Mouse (Mus musculus) midbrain, postnatal 0 days (tissue): ENCODE data around the gene Zfc3h1. TPM values are rescaled to one million over a fixed set of nuclear protein-coding genes. Genes with fewer than 3 reads are reported as not detected.

ENCODE experiments used
- ATAC-seq: fragments of 200-750 bp; cut with Nextera tagmentation; 2 replicates; pipeline ENCODE4 v1.8.0; 2017; ENCODE audit warnings: moderate number of reproducible peaks, mild to moderate bottlenecking, moderate TSS enrichment, moderate library complexity; ENCODE audit not compliant: low FRiP score
- DNase-seq: peaks from one replicate; pipeline ENCODE4 v3.0.0-alpha.2; 2015; ENCODE audit warnings: low spot score
- H3K27ac ChIP-seq: fragments of 300-500 bp; sonication (generic); 2 replicates; pipeline ENCODE4 v1.5.1; 2014; ENCODE audit warnings: low read depth, mild to moderate bottlenecking, low read length, mixed read lengths
- H3K27me3 ChIP-seq: fragments of 300-500 bp; sonication (generic); 2 replicates; pipeline ENCODE4 v1.6.1; 2014; ENCODE audit warnings: low read length, control low read depth, mixed read lengths; ENCODE audit not compliant: insufficient read depth
- H3K36me3 ChIP-seq: fragments of 300-500 bp; sonication (generic); 2 replicates; pipeline ENCODE4 v1.6.1; 2014; ENCODE audit warnings: low read length, control low read depth, mixed read lengths; ENCODE audit not compliant: insufficient read depth
- H3K4me1 ChIP-seq: fragments of 300-500 bp; sonication (generic); 2 replicates; pipeline ENCODE4 v1.6.1; 2014; ENCODE audit warnings: mild to moderate bottlenecking, control low read depth, antibody characterized with exemption, low read length, mixed read lengths; ENCODE audit not compliant: insufficient read depth
- H3K4me2 ChIP-seq: fragments of 300-500 bp; sonication (generic); 2 replicates; pipeline ENCODE4 v1.6.1; 2014; ENCODE audit warnings: low read depth, mild to moderate bottlenecking, low read length, mixed read lengths; ENCODE audit not compliant: poor library complexity, severe bottlenecking
- H3K4me3 ChIP-seq: fragments of 300-500 bp; sonication (generic); 2 replicates; pipeline ENCODE4 v1.5.1; 2014; ENCODE audit warnings: low read depth, mild to moderate bottlenecking, low read length, moderate library complexity
- H3K9ac ChIP-seq: fragments of 300-500 bp; sonication (generic); replicated peaks from 2 replicates; pipeline ENCODE4 v1.6.1; 2014; ENCODE audit warnings: mild to moderate bottlenecking, low read length, moderate library complexity, mixed read lengths; ENCODE audit not compliant: poor library complexity, severe bottlenecking
- H3K9me3 ChIP-seq: fragments of 300-500 bp; sonication (generic); 2 replicates; pipeline ENCODE4 v1.6.1; 2016; ENCODE audit warnings: low read length, control low read depth
- CTCF ChIP-seq: IDR thresholded peaks from 2 replicates; pipeline ENCODE4 v1.5.1; 2016; ENCODE audit warnings: antibody characterized with exemption, mild to moderate bottlenecking
- WGBS: fragments of 180-500 bp; shearing (Covaris S2); extraction: QIAGEN DNeasy Blood & Tissue Kit; methylation state at CpG from one replicate; pipeline ENCODE4 v1.1.7; 2014; 5-methylcytosine and 5-hydroxymethylcytosine counted together
- polyA plus RNA-seq: library from polyadenylated mRNA; unstranded; fragments of >200 nt; fragmentation: Nextera tagmentation; extraction: Ambion mirVana; gene quantifications from 2 replicates; pipeline ENCODE4 v1.2.1, GENCODE M21; 2015
- total RNA-seq: library from RNA; depleted of rRNA; stranded (reverse); fragments of >200 nt; gene quantifications from 2 replicates; pipeline ENCODE4 v1.2.3, GENCODE M21; 2014

Zfc3h1 gene
- total and polyA plus RNA-seq, 2 experiments from 2014 or later = 10.6 to 43.2 TPM

- Histone ChIP-seq H3K4me2 (no peak overlapping the region), H3K27me3 (no peaks in the 10 kb centered on the region), H3K9me3 (no peaks in the 10 kb centered on the region), H3K4me1 (peaks cover 4% of the 10 kb centered on the region; the same call in 1 of the 2 replicates), H3K36me3 (peaks cover 5% of the 10 kb centered on the region; the same call in 1 of the 2 replicates), H3K27ac (no peak overlapping the region), H3K9ac (no peak overlapping the region), H3K4me3 (no peak overlapping the region)
- DNase-seq (no peak), ATAC-seq (no peak)
- no peak for TF ChIP-seq CTCF
- WGBS = 94% methylated on average over 17 of the region's 17 CpGs
Observed at GRCm38 (mm10) chr10:115358216-115358919, 26.4 kb upstream of the Zfc3h1 start.

- 94% methylated on average over 7 of the region's 7 CpGs for WGBS
- no peak for TF ChIP-seq CTCF
- ATAC-seq (no peak), DNase-seq (no peak)
- Histone ChIP-seq H3K9me3 (no peaks in the 10 kb centered on the region), H3K36me3 (peaks cover 5% of the 10 kb centered on the region; the same call in 1 of the 2 replicates), H3K27me3 (no peaks in the 10 kb centered on the region), H3K27ac (no peak overlapping the region), H3K4me3 (no peak overlapping the region), H3K4me2 (no peak overlapping the region), H3K9ac (no peak overlapping the region), H3K4me1 (peaks cover 4% of the 10 kb centered on the region; the same call in 1 of the 2 replicates)
Observed at GRCm38 (mm10) chr10:115359066-115359465, 25.7 kb upstream of the Zfc3h1 start.

- H3K9me3 ChIP-seq = no peaks in the 10 kb centered on the region
- no peak; the same call in none of the 2 replicates for TF ChIP-seq CTCF
- H3K4me2 ChIP-seq = peak within 1 kb of the TSS; percentile 63
- peak within 1 kb of the TSS; percentile 70 for H3K9ac ChIP-seq
- ATAC-seq = peak; percentile 99
- H3K27me3 ChIP-seq = no peaks in the 10 kb centered on the region
- peak within 1 kb of the TSS; percentile 63 for H3K4me3 ChIP-seq
- H3K36me3 ChIP-seq = peaks cover 3% of the 10 kb centered on the region; the same call in 1 of the 2 replicates
- under 1% methylated on average over 42 of the region's 58 CpGs for WGBS
- H3K4me1 ChIP-seq = peaks cover 4% of the 10 kb centered on the region; the same call in 1 of the 2 replicates
- peak within 1 kb of the TSS; percentile 82 for H3K27ac ChIP-seq
- DNase-seq = peak; percentile 98
Observed at GRCm38 (mm10) chr10:115361840-115362622, 22.7 kb upstream of the Zfc3h1 start, which contains the start of gene Tmem19. TSS of gene Tmem19 (minus strand) at chr10:115362501.

- ATAC-seq (peak; percentile 21), DNase-seq (peak; percentile 4)
- TF ChIP-seq CTCF = no peak
- no peaks in the 10 kb centered on the region for H3K27me3 ChIP-seq
- H3K4me1 ChIP-seq = peaks cover 4% of the 10 kb centered on the region; the same call in 1 of the 2 replicates
- H3K9me3 ChIP-seq = no peaks in the 10 kb centered on the region
- peak overlapping the region; percentile 63 for H3K4me2 ChIP-seq
- H3K4me3 ChIP-seq = peak overlapping the region; percentile 63
- WGBS = 7% methylated on average over 9 of the region's 9 CpGs
- no peaks in the 10 kb centered on the region for H3K36me3 ChIP-seq
- peak overlapping the region; percentile 82 for H3K27ac ChIP-seq
- H3K9ac ChIP-seq = peak overlapping the region; percentile 70; the same call in 1 of the 2 replicates
Observed at GRCm38 (mm10) chr10:115362623-115362964, 22.2 kb upstream of the Zfc3h1 start.

GRCm38 (mm10) chr10:115363151-115363550 is 21.6 kb upstream of the Zfc3h1 start:
- no peak for TF ChIP-seq CTCF
- H3K9ac ChIP-seq = no peak overlapping the region
- 90% methylated on average over 4 of the region's 4 CpGs for WGBS
- H3K36me3 ChIP-seq = no peaks in the 10 kb centered on the region
- DNase-seq = no peak
- no peak overlapping the region for H3K4me3 ChIP-seq
- no peaks in the 10 kb centered on the region for H3K27me3 ChIP-seq
- H3K9me3 ChIP-seq = no peaks in the 10 kb centered on the region
- peaks cover 4% of the 10 kb centered on the region; the same call in 1 of the 2 replicates for H3K4me1 ChIP-seq
- H3K27ac ChIP-seq = no peak overlapping the region
- no peak overlapping the region for H3K4me2 ChIP-seq
- no peak for ATAC-seq
